Mouse (Mus musculus): ENCODE results near the gene Hist1h2ao. TPM values are rescaled to one million over a fixed set of nuclear protein-coding genes. Genes with fewer than 3 reads are reported as not detected.
"Not testable (repeated sequence)": the region's sequence is repeated elsewhere in the genome, so short reads cannot be mapped to it uniquely, and the experiment has no call there.

Gene Hist1h2ao
- total RNA-seq, 2 experiments from 2014 or later: 3.1 to 3.5 TPM

- not testable (repeated sequence) for DNase-seq (ENCODE audit: low spot score)
Observed at GRCm38 (mm10) chr13:21811074-21811473, 809 bp downstream of the Hist1h2ao start.

GRCm38 (mm10) chr13:21811539-21811938 lies 1.3 kb downstream of the Hist1h2ao start, which contains the start of gene Hist1h4m:
Gene Hist1h4m (plus strand): TSS chr13:21811746.
- DNase-seq (ENCODE audit: low spot score): peak; percentile 15

- not testable (repeated sequence) for DNase-seq (ENCODE audit: low spot score)
Observed at GRCm38 (mm10) chr13:21812092-21812491, 1.8 kb downstream of the Hist1h2ao start.

GRCm38 (mm10) chr13:21820082-21820890 lies 10.0 kb downstream of the Hist1h2ao start:
- DNase-seq (ENCODE audit: low spot score): not testable (repeated sequence)

GRCm38 (mm10) chr13:21828511-21828910 lies 18.2 kb downstream of the Hist1h2ao start:
- no peak for DNase-seq (ENCODE audit: low spot score)

- DNase-seq (ENCODE audit: low spot score): no peak
Observed at GRCm38 (mm10) chr13:21830344-21830743, 20.1 kb downstream of the Hist1h2ao start.

- DNase-seq (ENCODE audit: low spot score): not testable (repeated sequence)
Observed at GRCm38 (mm10) chr13:21831418-21832394, 21.4 kb downstream of the Hist1h2ao start, which contains the start of gene Hist1h4n. Gene Hist1h4n (minus strand): TSS chr13:21832196.

- not testable (repeated sequence) for DNase-seq (ENCODE audit: low spot score)
Observed at GRCm38 (mm10) chr13:21833461-21833860, 23.2 kb downstream of the Hist1h2ao start, which contains the start of the genes Hist1h2ap and Hist1h2br. Gene Hist1h2ap (minus strand): TSS chr13:21833507. Gene Hist1h2br (plus strand): TSS chr13:21833743.

GRCm38 (mm10) chr13:21840508-21840907 lies 30.2 kb downstream of the Hist1h2ao start:
- DNase-seq (ENCODE audit: low spot score): not testable (repeated sequence)

GRCm38 (mm10) chr13:21846356-21846755 lies 36.1 kb downstream of the Hist1h2ao start:
- DNase-seq (ENCODE audit: low spot score): not testable (repeated sequence)

- DNase-seq (ENCODE audit: low spot score): no peak
Observed at GRCm38 (mm10) chr13:21847883-21848282, 37.6 kb downstream of the Hist1h2ao start.

- not testable (repeated sequence) for DNase-seq (ENCODE audit: low spot score)
Observed at GRCm38 (mm10) chr13:21850696-21851095, 40.4 kb downstream of the Hist1h2ao start.

GRCm38 (mm10) chr13:21852215-21852945 lies 42.1 kb downstream of the Hist1h2ao start:
- DNase-seq (ENCODE audit: low spot score): peak; percentile 56

- DNase-seq (ENCODE audit: low spot score): peak; percentile 64
Observed at GRCm38 (mm10) chr13:21855146-21855545, 44.9 kb downstream of the Hist1h2ao start.

GRCm38 (mm10) chr13:21855698-21856162 lies 45.5 kb downstream of the Hist1h2ao start:
- DNase-seq (ENCODE audit: low spot score): peak; percentile 37

Small RNA genes within 50 kb of the gene (microRNA-seq; reads per million reads assigned to microRNA genes)
- gene Gm19658 (not detected), gene Gm44346 (not detected), gene Gm44466 (not detected)

Other genes with a start within 250 kb of the Hist1h2ao start
- gene Olfr1364, start 228.7 kb upstream of the Hist1h2ao start, total RNA-seq (2021): not detected
- gene Olfr1362, start 196.4 kb upstream of the Hist1h2ao start, total RNA-seq (2021): not detected
- not detected for gene Olfr11, start 167.9 kb upstream of the Hist1h2ao start, total RNA-seq (2021)
- gene Olfr1361, start 147.1 kb upstream of the Hist1h2ao start, total RNA-seq (2021): not detected
- not detected for gene Olfr1360, start 133.1 kb upstream of the Hist1h2ao start, total RNA-seq (2021)
- not detected for gene Olfr1359, start 112.4 kb upstream of the Hist1h2ao start, total RNA-seq (2021)
- gene Hist1h2bl, start 94.3 kb upstream of the Hist1h2ao start, total RNA-seq (2021): 1 to 10 TPM; 3.4 to 3.7 TPM
- 1 to 10 TPM in 1 of 2 experiments, not detected in 1; 1.5 TPM for gene Hist1h2ai, start 94.0 kb upstream of the Hist1h2ao start, total RNA-seq (2021)
- gene Hist1h3h, start 92.8 kb upstream of the Hist1h2ao start, total RNA-seq (2021): 1 to 10 TPM in 1 of 2 experiments, not detected in 1; 2.3 TPM
- not detected for gene Hist1h2bm, start 88.4 kb upstream of the Hist1h2ao start, total RNA-seq (2021)
- gene Hist1h4j, start 75.4 kb upstream of the Hist1h2ao start, total RNA-seq (2021): under 1 TPM; 0.43 to 0.59 TPM
- 10 to 100 TPM; 15.2 to 22.0 TPM for gene Hist1h4k, start 60.0 kb upstream of the Hist1h2ao start, total RNA-seq (2021)
- gene Hist1h2ak, start 56.6 kb upstream of the Hist1h2ao start, total RNA-seq (2021): not detected
- gene Hist1h2bn, start 56.3 kb upstream of the Hist1h2ao start, total RNA-seq (2021): 1 to 10 TPM in 1 of 2 experiments, not detected in 1; 1.1 TPM
- gene Hist1h1b, start 29.8 kb upstream of the Hist1h2ao start, total RNA-seq (2021): under 1 TPM; 0.32 to 0.52 TPM
- gene Hist1h3i, start 27.1 kb upstream of the Hist1h2ao start, total RNA-seq (2021): 10 to 100 TPM; 12.0 to 12.2 TPM
- gene Hist1h2an, start 23.2 kb upstream of the Hist1h2ao start, total RNA-seq (2021): not detected
- not detected for gene Hist1h2bp, start 23.0 kb upstream of the Hist1h2ao start, total RNA-seq (2021)
- gene Hist1h2bq, start 268 bp upstream of the Hist1h2ao start, total RNA-seq (2021): 10 to 100 TPM; 14.4 to 17.7 TPM
- 10 to 100 TPM; 46.0 to 49.7 TPM for gene Hist1h4m, start 1.3 kb downstream of the Hist1h2ao start, total RNA-seq (2021)
- gene Hist1h4n, start 21.7 kb downstream of the Hist1h2ao start, total RNA-seq (2021): 1 to 10 TPM; 5.3 to 9.1 TPM
- not detected for gene Hist1h2ap, start 23.0 kb downstream of the Hist1h2ao start, total RNA-seq (2021)
- 10 to 100 TPM; 14.3 to 17.8 TPM for gene Hist1h2br, start 23.3 kb downstream of the Hist1h2ao start, total RNA-seq (2021)
- gene Zfp184, start 134.6 kb downstream of the Hist1h2ao start, total RNA-seq (2021): under 1 TPM; 0.48 to 0.69 TPM
- not detected for gene Pom121l2, start 170.7 kb downstream of the Hist1h2ao start, total RNA-seq (2021)
- not detected for gene Prss16, start 199.3 kb downstream of the Hist1h2ao start, total RNA-seq (2021)
- gene Hist1h2ah, start 225.1 kb downstream of the Hist1h2ao start, total RNA-seq (2021): 1 to 10 TPM; 1.6 to 2.2 TPM
- gene Hist1h2bk, start 225.4 kb downstream of the Hist1h2ao start, total RNA-seq (2021): 1 to 10 TPM; 2.1 to 3.6 TPM
- 10 to 100 TPM; 27.1 to 27.8 TPM for gene Hist1h4i, start 230.9 kb downstream of the Hist1h2ao start, total RNA-seq (2021)
- gene Hist1h2ag, start 232.5 kb downstream of the Hist1h2ao start, total RNA-seq (2021): 1 to 10 TPM; 2.5 to 2.9 TPM
- gene Hist1h2bj, start 232.7 kb downstream of the Hist1h2ao start, total RNA-seq (2021): 1 to 10 TPM; 2.4 to 2.7 TPM

Data from gastrocnemius, adult 18-20 months (tissue).